Mouse (Mus musculus) MEL (cell line): ENCODE results near the gene Lrit3. TPM values are rescaled to one million over a fixed set of nuclear protein-coding genes. Genes with fewer than 3 reads are reported as not detected.

Experiments
- DNase-seq: peaks from one replicate; pipeline ENCODE4 v3.0.0; 2011; ENCODE audit warnings: low read depth, low spot score
- H3K27ac ChIP-seq: 2 replicates; pipeline ENCODE4 v1.5.1; 2012; ENCODE audit warnings: low read depth, mild to moderate bottlenecking, control low read depth, low read length, moderate library complexity; ENCODE audit not compliant: control insufficient read depth
- H3K27me3 ChIP-seq, 2 experiments: fragments of 150-350 bp in 1 of 2; sonication (generic) in 1 of 2; 2 replicates each; pipeline ENCODE4 v1.6.1; 2012; ENCODE audit warnings: low read length in 2 of 2, mild to moderate bottlenecking in 2 of 2, improper control_type of control experiment in 1 of 2, moderate library complexity in 1 of 2; ENCODE audit not compliant: insufficient read depth in 2 of 2, control insufficient read depth in 1 of 2
- H3K36me3 ChIP-seq, 2 experiments: 2 replicates each; pipeline ENCODE4 v1.6.1; 2012 to 2014; ENCODE audit warnings: low read length in 2 of 2, improper control_type of control experiment in 1 of 2, inconsistent platforms in 1 of 2, mild to moderate bottlenecking in 1 of 2; ENCODE audit not compliant: insufficient read depth in 2 of 2, control insufficient read depth in 1 of 2
- H3K4me1 ChIP-seq, 2 experiments: fragments of 150-350 bp in 1 of 2; sonication (generic) in 1 of 2; 2 replicates each; pipeline ENCODE4 v1.6.1; 2012; ENCODE audit warnings: low read length in 2 of 2, improper control_type of control experiment in 1 of 2, mild to moderate bottlenecking in 1 of 2; ENCODE audit not compliant: insufficient read depth in 2 of 2, control insufficient read depth in 1 of 2
- H3K4me3 ChIP-seq, 2 experiments: fragments of 150-350 bp in 1 of 2; sonication (generic) in 1 of 2; 2 replicates each; pipeline ENCODE4 v1.5.1; 2012; ENCODE audit warnings: low read depth in 2 of 2, low read length in 2 of 2, mild to moderate bottlenecking in 2 of 2, moderate library complexity in 2 of 2, control low read depth in 1 of 2, improper control_type of control experiment in 1 of 2; ENCODE audit not compliant: control insufficient read depth in 1 of 2, insufficient read depth in 1 of 2
- H3K79me2 ChIP-seq: 2 replicates; pipeline ENCODE4 v1.6.1; 2012; ENCODE audit warnings: mild to moderate bottlenecking, low read length, moderate library complexity; ENCODE audit not compliant: control insufficient read depth, poor library complexity, insufficient read depth
- H3K9ac ChIP-seq: 2 replicates; pipeline ENCODE4 v1.6.1; 2012; ENCODE audit warnings: low read depth, mild to moderate bottlenecking, control low read depth, low read length, moderate library complexity; ENCODE audit not compliant: control insufficient read depth, poor library complexity, severe bottlenecking
- H3K9me3 ChIP-seq: fragments of 150-350 bp; sonication (generic); replicated peaks from 2 replicates; pipeline ENCODE4 v1.6.1; 2012; ENCODE audit warnings: mild to moderate bottlenecking, low read length, improper control_type of control experiment, moderate library complexity; ENCODE audit not compliant: insufficient read depth
- CHD2 ChIP-seq: IDR thresholded peaks from 2 replicates; pipeline ENCODE4 v1.6.1; 2011; ENCODE audit warnings: low read length, improper control_type of control experiment
- CTCF ChIP-seq, 3 experiments: IDR thresholded peaks in 2 of 3; conservative IDR thresholded peaks in 1 of 3; 2 replicates each; pipeline ENCODE4 v1.5.1; 2011 to 2012; ENCODE audit warnings: low read length in 3 of 3, low read depth in 2 of 3, mild to moderate bottlenecking in 2 of 3, improper control_type of control experiment in 1 of 3, inconsistent platforms in 1 of 3, mixed read lengths in 1 of 3, moderate library complexity in 1 of 3; ENCODE audit not compliant: control insufficient read depth in 1 of 3, insufficient read depth in 1 of 3, poor library complexity in 1 of 3, severe bottlenecking in 1 of 3
- E2F4 ChIP-seq: IDR thresholded peaks from 2 replicates; pipeline ENCODE4 v1.6.1; 2011; ENCODE audit warnings: low read depth, low read length, improper control_type of control experiment, borderline replicate concordance
- ELF1 ChIP-seq: IDR thresholded peaks from 2 replicates; pipeline ENCODE4 v1.6.1; 2014; ENCODE audit warnings: low read depth, mild to moderate bottlenecking, inconsistent platforms, low read length, improper control_type of control experiment, moderate library complexity
- JUND ChIP-seq: IDR thresholded peaks from 2 replicates; pipeline ENCODE4 v1.6.1; 2011; ENCODE audit warnings: low read depth, mild to moderate bottlenecking, improper control_type of control experiment, low read length
- KAT2A ChIP-seq: conservative IDR thresholded peaks from 2 replicates; pipeline ENCODE4 v1.6.1; 2012; ENCODE audit warnings: low read depth, low read length, improper control_type of control experiment, inconsistent platforms
- MAZ ChIP-seq: IDR thresholded peaks from 2 replicates; pipeline ENCODE4 v1.6.1; 2012; ENCODE audit warnings: low read depth, mild to moderate bottlenecking, inconsistent platforms, low read length, improper control_type of control experiment
- NELFE ChIP-seq: IDR thresholded peaks from 2 replicates; pipeline ENCODE4 v1.6.1; 2011; ENCODE audit warnings: low read depth, low read length, improper control_type of control experiment
- RAD21 ChIP-seq: IDR thresholded peaks from 2 replicates; pipeline ENCODE4 v1.6.1; 2011; ENCODE audit warnings: mild to moderate bottlenecking, low read depth, low read length, improper control_type of control experiment
- RCOR1 ChIP-seq: IDR thresholded peaks from 2 replicates; pipeline ENCODE4 v1.6.1; 2012; ENCODE audit warnings: low read depth, mild to moderate bottlenecking, inconsistent platforms, low read length, improper control_type of control experiment
- SMC3 ChIP-seq: IDR thresholded peaks from 2 replicates; pipeline ENCODE4 v1.6.1; 2011; ENCODE audit warnings: low read depth, low read length, improper control_type of control experiment
- UBTF ChIP-seq: IDR thresholded peaks from 2 replicates; pipeline ENCODE4 v1.6.1; 2012; ENCODE audit warnings: low read depth, mild to moderate bottlenecking, inconsistent platforms, low read length, improper control_type of control experiment, moderate library complexity, borderline replicate concordance; ENCODE audit not compliant: insufficient read depth
- USF2 ChIP-seq, 2 experiments: IDR thresholded peaks; 2 replicates each; pipeline ENCODE4 v1.6.1; 2011 to 2012; ENCODE audit warnings: improper control_type of control experiment in 2 of 2, low read length in 2 of 2, borderline replicate concordance in 1 of 2, inconsistent platforms in 1 of 2, low read depth in 1 of 2, mild to moderate bottlenecking in 1 of 2; ENCODE audit not compliant: insufficient read depth in 1 of 2
- ZC3H11A ChIP-seq: IDR thresholded peaks from 2 replicates; pipeline ENCODE4 v1.6.1; 2012; ENCODE audit warnings: low read depth, mild to moderate bottlenecking, inconsistent platforms, low read length, improper control_type of control experiment
- ZNF384 ChIP-seq: IDR thresholded peaks from 2 replicates; pipeline ENCODE4 v1.6.1; 2012; ENCODE audit warnings: low read depth, mild to moderate bottlenecking, inconsistent platforms, low read length, improper control_type of control experiment
- polyA plus RNA-seq, 2 experiments: library from polyadenylated mRNA; stranded (reverse) in 1 of 2; unstranded in 1 of 2; fragments of >175 nt in 1 of 2; fragments of >200 nt in 1 of 2; gene quantifications; 2 replicates each; pipeline versions ENCODE4 v1.2.1 to v1.2.4; 2012; ENCODE audit warnings: low replicate concordance in 2 of 2, low read depth in 1 of 2; ENCODE audit not compliant: insufficient read length in 2 of 2, insufficient read depth in 1 of 2, missing spikeins in 1 of 2
- total RNA-seq: library from RNA; depleted of rRNA; stranded (reverse); fragments of 300-350 nt; gene quantifications from 2 replicates; pipeline ENCODE4 v1.2.3, GENCODE M21; 2012

The Lrit3 gene
- total and polyA plus RNA-seq, 3 experiments = not detected

DNA sequence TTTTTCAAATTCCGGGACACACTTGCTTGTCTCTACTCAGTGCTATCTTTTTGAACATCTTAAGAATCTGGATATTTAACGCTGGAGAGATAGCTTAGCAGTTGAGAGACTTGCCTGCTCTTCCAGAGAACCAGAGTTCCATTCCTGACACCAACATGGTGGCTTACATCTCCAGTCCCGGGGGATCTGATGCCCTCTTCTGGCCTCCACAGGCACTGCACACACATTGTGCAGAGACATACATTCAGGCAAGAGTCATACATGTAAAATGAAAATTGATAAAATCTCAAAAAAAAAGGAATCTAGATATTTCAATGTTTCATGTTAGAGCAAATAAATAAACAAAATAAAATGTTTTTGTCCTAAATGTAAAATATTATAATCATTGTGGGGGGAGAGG lies 21.1 kb downstream of the Lrit3 start:
- no peaks in the 10 kb centered on the region for H3K36me3 ChIP-seq
- H3K9ac ChIP-seq = no peak overlapping the region
- no peaks in the 10 kb centered on the region for H3K79me2 ChIP-seq
- no peak overlapping the region for H3K27ac ChIP-seq
- TF ChIP-seq E2F4 = no peak
- TF ChIP-seq RCOR1 = no peak
- TF ChIP-seq UBTF = no peak
- no peak for TF ChIP-seq SMC3
- TF ChIP-seq CTCF (IDR thresholded peaks at IDR 0.05 in 2 of 3, conservative IDR thresholded peaks at IDR 0.05 in 1 of 3; ENCODE audit: control insufficient read depth in 1 of 3, insufficient read depth in 1 of 3, low read depth in 2 of 3, low read length in 3 of 3, poor library complexity in 1 of 3, severe bottlenecking in 1 of 3) = peak; percentile 27 to 36 (median 28)
- TF ChIP-seq, all 39 proteins: peak for 1
- H3K27me3 ChIP-seq = no peaks in the 10 kb centered on the region; a peak in 1 of 4 replicates
- H3K9me3 ChIP-seq = no peaks in the 10 kb centered on the region
- H3K4me1 ChIP-seq = no peaks in the 10 kb centered on the region
- no peak overlapping the region for H3K4me3 ChIP-seq
- peak; percentile 17 for DNase-seq

DNA sequence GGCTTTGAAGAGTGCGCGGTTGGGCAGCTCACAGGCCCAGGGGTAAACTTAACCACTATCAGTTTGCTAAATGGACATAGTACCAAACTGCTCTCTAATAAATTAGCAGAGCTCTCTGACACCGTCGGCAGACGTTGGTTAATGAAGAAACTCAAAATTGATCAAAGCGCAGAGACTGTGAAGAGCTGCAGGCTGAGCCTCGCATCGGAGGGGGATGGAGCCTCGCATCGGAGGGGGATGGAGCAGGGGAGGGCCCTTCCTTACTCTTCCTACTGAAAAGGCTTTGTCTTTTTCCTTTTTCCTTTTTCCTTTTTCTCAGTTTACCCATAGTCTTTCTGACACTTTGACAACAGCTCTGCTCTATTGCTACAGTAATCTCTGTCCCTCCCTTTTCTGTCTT lies 22.4 kb downstream of the Lrit3 start:
- H3K9ac ChIP-seq = no peak overlapping the region
- no peak overlapping the region for H3K27ac ChIP-seq

DNA sequence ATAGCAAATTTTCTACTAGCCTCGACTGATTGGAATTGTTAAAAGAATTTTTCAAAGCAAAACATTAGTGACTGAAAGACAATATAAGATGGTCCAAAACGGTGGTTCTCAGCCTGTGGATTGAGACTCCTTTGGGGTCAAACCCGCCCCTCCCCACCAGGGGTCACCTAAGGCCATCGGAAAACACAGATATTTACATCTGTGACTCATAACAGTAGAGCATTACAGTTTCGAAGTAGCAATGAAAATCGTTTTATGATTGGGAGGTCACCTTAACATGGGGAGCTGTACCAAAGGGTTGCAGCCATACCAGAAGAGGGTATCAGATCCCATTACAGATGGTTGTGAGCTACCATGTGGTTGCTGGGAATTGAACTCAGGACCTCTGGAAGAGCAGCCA lies 32.6 kb downstream of the Lrit3 start:
- H3K36me3 ChIP-seq = no peaks in the 10 kb centered on the region

More for the DNA sequence above, 22.4 kb downstream of the Lrit3 start:
- no peaks in the 10 kb centered on the region for H3K36me3 ChIP-seq
- H3K4me1 ChIP-seq = no peaks in the 10 kb centered on the region
- no peaks in the 10 kb centered on the region for H3K9me3 ChIP-seq
- H3K4me3 ChIP-seq = no peak overlapping the region
- H3K27me3 ChIP-seq = no peaks in the 10 kb centered on the region; a peak in 1 of 4 replicates
- TF ChIP-seq MAZ = no peak
- no peak for TF ChIP-seq ELF1
- no peak for TF ChIP-seq SMC3
- TF ChIP-seq NELFE = no peak
- no peak for TF ChIP-seq CHD2
- no peak for TF ChIP-seq KAT2A
- no peak for TF ChIP-seq RAD21
- TF ChIP-seq ZNF384 = no peak
- TF ChIP-seq ZC3H11A = no peak
- no peak for TF ChIP-seq USF2 (IDR thresholded peaks at IDR 0.05; ENCODE audit: borderline replicate concordance in 1 of 2, insufficient read depth in 1 of 2, low read depth in 1 of 2, low read length in 2 of 2)
- DNase-seq = no peak
- no peaks in the 10 kb centered on the region for H3K79me2 ChIP-seq

More for the DNA sequence above, 32.6 kb downstream of the Lrit3 start:
- no peak overlapping the region for H3K9ac ChIP-seq
- no peak overlapping the region for H3K4me3 ChIP-seq
- H3K79me2 ChIP-seq = no peaks in the 10 kb centered on the region
- no peak overlapping the region for H3K27ac ChIP-seq
- H3K27me3 ChIP-seq = peaks cover 0 to 8% of the 10 kb centered on the region in 2 experiments; a peak in 3 of 4 replicates
- H3K4me1 ChIP-seq = no peaks in the 10 kb centered on the region
- no peak for TF ChIP-seq UBTF
- TF ChIP-seq JUND = no peak
- TF ChIP-seq MAZ = no peak
- TF ChIP-seq ZNF384 = no peak
- DNase-seq = no peak
- no peaks in the 10 kb centered on the region for H3K9me3 ChIP-seq
